ENCODE assay signal across 18 mouse cellular contexts in the genomic region with DNA sequence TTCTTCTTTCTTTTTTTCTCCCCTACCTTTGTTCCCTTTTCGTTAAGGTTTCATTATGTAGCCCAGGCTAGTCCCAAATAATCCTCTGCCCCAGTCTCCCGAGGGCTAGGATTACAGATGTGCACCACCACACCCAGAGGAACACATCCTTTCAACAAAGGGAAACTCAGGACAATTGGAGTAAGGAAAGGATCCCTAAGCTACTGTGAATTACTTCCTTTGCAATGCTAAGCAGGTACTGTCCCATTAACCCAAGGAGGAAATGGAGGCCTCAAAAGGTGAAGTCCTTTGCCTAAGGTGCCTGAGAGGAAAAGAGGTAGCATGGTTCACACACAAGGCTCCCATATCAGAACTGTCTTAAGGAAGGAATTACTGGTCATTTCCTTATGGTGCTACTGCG.
"Had no signal": no experiment of that assay in that cellular context is flagged by ENCODE, and none has a peak within 500 bp of the region (broad histone marks: within the 10 kb centered on the region; RNA-seq: fewer than 3 reads in every experiment).

No protein-coding gene starts in this region.

- H3K27ac ChIP-seq: lung, embryonic 15.5 days; midbrain, embryonic 10.5 days; midbrain, embryonic 12.5 days; neural tube, embryonic 13.5 days; neural tube, embryonic 15.5 days; stomach, embryonic 15.5 days; stomach, postnatal 0 days had no signal

- DNase-seq: liver, postnatal 0 days; lung, adult 2 months; lung, postnatal 4 days; midbrain, embryonic 14.5 days; retina, postnatal 1 day; right cerebral cortex, adult 18-20 months; right cerebral cortex, postnatal 14 days; thymus, adult 2 months; thymus, postnatal 25 days; thymus, postnatal 4 days had no signal

- H3K4me3 ChIP-seq: lung, embryonic 15.5 days; midbrain, embryonic 10.5 days; midbrain, embryonic 12.5 days; myocyte; neural tube, embryonic 13.5 days; neural tube, embryonic 15.5 days; stomach, embryonic 15.5 days had no signal
